Mouse (Mus musculus) layer of hippocampus, postnatal 36 days (tissue): ENCODE data around the gene Rbp2. TPM values are rescaled to one million over a fixed set of nuclear protein-coding genes. Genes with fewer than 3 reads are reported as not detected.
A peak's percentile ranks its signal among the peaks of the same experiment; 100 is the strongest.

ENCODE experiments used
- DNase-seq, 2 experiments: peaks; one replicate each; pipeline ENCODE4 v3.0.0; 2022
- total RNA-seq, 2 experiments: library from RNA; stranded (reverse); gene quantifications; 2 replicates each; pipeline ENCODE4 v1.2.3; 2021

The Rbp2 gene
- total RNA-seq, 2 experiments from 2014 or later: not detected

DNA sequence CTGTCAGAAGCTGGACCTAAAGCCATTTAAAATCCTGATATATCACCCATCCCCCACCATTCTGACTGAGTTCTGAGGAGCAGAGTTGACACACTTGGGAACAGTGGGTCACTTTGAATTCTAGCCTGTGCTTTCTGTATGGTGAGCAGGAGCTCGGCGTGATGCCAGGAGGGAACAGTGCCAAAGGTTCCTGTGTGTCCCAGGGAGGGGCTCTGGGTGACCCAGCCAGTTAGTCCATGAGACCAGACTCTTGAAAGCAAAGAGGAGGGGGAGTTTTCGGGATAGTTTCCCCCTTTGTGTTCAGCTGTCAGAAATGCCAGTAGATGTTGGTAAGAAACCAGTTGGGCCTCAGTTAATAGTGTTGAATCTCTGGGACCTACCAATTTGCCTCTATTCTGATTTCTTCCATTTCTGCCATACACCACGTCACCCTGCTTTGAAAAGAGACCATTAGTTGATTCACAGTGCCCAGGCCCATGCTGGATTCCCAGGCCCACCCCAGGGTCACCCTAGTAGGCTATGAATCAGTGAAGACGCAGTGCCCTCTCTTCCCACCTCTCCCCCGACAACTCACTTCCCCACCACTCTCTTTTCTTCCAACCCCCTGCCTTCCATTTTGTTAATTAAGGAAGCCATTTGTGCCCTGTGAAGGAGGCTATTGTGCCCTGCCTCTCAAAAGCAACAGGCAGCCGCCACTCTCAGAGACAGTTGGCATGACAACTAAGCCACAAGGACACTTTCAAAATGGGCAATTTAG lies 39.0 kb downstream of the Rbp2 start:
- DNase-seq: peak in 1 of 2 experiments; percentile 12

DNA sequence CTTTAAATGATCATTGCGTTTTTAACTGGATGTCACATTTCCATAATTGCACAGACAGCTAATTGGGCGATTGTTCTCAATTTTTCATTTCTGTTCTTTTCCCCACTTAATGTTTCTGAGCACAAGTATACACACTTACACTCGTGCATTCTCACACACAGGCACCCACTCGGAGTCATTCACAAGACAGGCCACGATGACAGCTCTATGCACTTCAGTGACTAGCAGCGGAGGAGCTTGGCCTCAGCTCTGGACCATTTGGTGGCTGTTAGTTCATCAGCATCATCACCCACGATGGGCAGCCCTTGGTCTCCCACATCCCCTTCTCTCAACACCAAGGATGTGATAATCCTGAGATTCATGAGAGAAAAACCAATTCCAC lies 39.6 kb downstream of the Rbp2 start:
- DNase-seq: no peak

DNA sequence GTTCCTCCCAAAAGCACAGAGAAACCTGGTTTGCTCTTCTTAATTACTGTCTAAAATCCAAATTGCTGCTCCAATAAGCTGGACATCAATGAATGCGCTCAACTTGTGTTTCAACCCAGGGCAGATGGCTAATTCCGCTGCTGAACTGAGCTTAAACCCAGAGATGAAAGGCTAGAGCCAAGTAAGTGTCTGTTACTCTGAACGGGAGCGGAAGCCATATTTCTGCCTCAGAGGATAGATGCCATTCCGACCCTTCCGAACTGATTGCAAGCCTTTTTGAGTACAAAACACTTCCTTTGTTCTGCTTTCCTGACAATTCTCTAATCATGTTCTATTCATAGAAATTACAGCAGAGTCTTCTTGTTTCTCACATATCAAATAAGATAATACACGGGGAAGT lies 41.3 kb downstream of the Rbp2 start:
- no peak for DNase-seq

DNA sequence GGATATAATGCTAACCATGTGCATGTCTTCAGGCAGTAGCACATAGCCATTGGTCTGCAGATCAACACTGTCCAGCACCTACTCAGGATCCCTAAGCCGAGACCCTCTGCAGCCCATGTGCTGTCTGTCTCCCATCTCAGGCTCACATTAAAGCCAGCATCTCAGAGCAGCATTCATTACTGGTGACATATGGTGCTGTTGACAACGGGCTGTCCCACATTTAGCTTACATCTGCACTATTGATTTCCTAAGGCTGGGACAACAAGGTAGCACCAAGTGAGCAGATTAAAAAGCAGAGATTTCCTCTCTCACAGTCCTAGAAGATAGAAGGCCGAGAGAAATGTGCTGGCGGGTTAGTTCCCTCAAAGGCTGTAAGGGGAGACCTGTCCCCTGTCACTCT lies 43.9 kb downstream of the Rbp2 start:
- peak; percentile 10 to 31 for DNase-seq

DNA sequence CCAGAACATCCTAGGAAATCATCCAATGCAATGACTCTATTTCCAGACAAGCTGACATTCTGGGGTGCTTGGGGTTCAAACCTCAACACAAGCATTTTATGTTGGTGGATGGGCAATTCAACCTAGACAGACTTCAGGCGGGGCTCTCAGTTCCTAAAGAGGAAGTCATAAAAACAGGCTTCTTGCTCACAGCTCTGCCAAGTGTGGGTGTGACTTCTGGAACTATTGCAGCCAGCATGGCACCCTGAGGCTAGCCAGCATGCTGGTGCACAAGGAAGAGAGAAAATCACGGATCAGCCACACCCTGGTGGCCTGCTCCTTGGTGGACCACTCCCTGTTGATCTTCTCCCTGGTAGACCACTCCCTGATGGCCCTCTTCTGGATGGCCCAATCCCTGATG lies 45.1 kb downstream of the Rbp2 start:
- DNase-seq: no peak

DNA sequence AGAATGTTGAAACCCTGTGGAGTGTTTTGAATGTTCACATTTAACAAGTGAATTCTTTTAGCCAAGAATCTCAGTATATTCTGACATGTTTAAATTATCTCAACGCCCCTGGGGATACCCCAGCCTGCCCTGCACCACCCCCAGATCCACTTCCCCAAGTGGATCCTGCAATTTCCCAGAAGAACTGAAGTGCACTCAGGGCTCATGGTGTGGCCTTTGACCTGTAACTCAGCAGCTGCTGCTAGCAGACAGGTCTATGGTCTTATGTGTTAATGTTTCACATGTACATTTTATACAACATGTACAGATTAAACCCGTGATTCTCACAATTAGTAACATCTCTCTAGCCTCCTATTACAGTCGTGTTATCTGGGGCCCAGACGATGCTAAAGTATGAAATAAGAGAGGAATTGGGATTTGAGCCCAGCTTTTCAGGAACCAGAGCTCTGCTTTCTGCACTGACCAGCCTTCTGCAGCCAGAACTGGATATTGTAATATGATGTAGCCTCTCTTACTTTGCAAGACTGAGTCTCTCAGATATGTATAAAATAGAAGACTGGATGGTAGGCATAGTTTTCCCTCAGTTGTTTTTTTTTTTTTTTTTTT lies 48.9 kb downstream of the Rbp2 start:
- no peak for DNase-seq

DNA sequence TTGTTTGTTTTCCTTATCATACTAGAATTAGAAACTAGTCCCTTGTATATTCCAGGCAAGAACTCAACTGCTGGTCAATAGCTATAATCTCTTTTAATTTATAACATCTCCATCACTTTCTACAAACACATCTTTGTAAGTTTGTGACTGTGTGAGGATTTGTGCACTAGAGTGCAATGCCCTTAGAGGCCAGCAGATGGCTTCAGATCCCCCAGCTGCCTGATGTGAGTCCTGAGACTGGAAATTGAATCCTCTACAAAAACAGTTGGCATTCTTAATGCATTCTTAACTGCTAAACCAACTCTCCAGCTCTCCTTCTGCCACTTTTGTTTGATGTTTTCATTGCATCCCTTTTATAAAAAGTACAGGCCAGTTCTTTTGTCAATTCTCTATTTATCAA lies 49.8 kb downstream of the Rbp2 start:
- DNase-seq: no peak

DNA sequence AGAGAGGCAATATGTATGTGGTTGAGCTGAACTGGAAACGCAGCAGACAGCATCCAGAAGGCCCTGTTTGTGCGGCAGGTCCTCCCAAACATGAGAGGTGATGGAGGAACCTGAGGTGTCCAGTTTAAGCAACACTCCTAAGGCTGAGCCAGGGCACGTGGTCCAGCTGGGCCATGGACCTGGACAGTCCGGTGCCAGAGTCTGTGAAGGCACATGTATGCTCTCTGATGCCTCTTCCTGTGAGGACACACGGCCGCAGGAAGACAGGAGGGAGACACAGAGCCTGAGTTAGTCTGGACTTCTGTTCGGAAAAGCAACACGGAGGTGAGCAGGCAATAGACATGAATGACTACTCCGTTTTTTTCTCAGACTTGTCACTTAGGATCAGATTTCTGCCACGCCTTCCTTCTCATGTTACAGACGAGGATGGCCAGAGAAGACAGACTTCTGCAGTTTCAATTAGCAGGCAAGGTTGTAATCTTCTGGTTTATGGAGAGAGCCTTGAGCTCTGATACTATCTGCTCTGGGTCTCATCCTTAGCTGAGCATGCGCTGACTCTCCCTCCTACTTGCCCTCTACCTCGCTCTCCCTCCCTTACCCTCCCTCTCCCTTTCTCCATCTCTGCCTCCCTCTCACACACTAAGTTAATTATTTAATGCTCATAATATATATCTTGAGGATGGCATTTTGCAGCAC lies 52.2 kb downstream of the Rbp2 start:
- DNase-seq: no peak

DNA sequence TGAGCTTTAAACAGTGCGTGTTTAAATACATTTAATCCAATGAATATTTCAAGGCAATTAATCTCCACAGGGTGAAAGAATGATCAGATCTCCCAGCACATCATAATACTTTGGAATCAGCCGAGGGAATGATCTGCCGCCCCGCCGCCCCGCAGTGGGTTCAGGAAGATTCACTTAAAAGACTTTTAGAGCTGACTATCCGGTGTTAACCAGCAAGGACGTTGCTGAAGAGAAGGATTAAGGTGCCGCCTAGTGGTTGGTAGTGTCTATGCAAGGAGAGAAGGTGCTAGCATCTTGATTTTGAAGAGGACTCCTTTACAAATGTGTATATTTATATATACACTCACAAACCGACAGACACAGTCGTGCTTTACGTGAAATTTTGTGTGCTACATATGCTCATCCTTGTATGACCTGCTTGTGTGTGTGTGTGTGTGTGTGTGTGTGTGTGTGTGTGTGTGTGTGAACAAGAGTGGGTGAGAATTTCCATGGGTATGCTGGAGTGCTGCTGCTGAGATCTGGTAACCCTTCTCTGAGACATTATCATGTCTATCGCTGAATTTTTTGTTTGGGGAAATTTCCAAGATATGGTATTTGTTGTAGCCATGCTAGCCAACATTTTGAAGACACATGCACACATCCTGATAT lies 52.9 kb downstream of the Rbp2 start:
- DNase-seq: peak; percentile 65 to 72

DNA sequence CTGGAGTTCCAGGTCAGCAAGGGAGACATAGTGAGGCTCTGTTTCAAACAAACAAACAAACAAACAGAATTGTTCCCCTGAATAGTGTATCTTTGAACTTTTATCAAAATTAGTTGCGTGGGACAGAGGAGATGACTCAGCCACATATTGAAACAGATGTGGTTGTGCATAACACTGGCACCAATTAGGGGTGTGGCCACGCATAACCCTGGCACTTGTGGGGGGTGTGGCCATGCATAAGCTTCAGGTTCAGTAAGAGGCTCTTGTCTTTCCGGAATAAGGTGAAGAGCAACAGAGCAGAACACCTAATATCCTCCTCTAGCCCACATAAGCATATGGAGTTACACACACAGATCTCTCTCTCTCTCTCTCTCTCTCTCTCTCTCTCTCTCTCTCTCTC lies 58.1 kb downstream of the Rbp2 start:
- DNase-seq: no peak

Other genes with a start within 250 kb of the Rbp2 start
- gene Nmnat3, start 198.7 kb upstream of the Rbp2 start, total RNA-seq: 1 to 10 TPM; 1.1 to 1.6 TPM
- 1 to 10 TPM; 3.5 to 5.8 TPM for gene Rbp1, start 63.2 kb upstream of the Rbp2 start, total RNA-seq
- 10 to 100 TPM; 90.3 to 91.9 TPM for gene Copb2, start 77.6 kb downstream of the Rbp2 start, total RNA-seq
- 10 to 100 TPM; 30.5 to 34.0 TPM for gene Mrps22, start 115.5 kb downstream of the Rbp2 start, total RNA-seq